Mouse (Mus musculus) midbrain, embryonic 14.5 days (tissue): ENCODE data around the gene Ap1b1. TPM values are rescaled to one million over a fixed set of nuclear protein-coding genes. Genes with fewer than 3 reads are reported as not detected.

Source experiments
- ATAC-seq: fragments of 200-750 bp; cut with Nextera tagmentation; 2 replicates; pipeline ENCODE4 v1.8.0; 2017; ENCODE audit warnings: moderate number of reproducible peaks, moderate library complexity; ENCODE audit not compliant: low FRiP score, low TSS enrichment
- DNase-seq: peaks from one replicate; pipeline ENCODE4 v3.0.0-alpha.2; 2015
- H3K27ac ChIP-seq: fragments of 300-500 bp; sonication (generic); replicated peaks from 2 replicates; pipeline ENCODE4 v1.5.1; 2014; ENCODE audit warnings: mild to moderate bottlenecking, low read depth, low read length, moderate library complexity
- H3K27me3 ChIP-seq: fragments of 300-500 bp; sonication (generic); 2 replicates; pipeline ENCODE4 v1.6.1; 2014; ENCODE audit warnings: low read length, control low read depth, mixed read lengths; ENCODE audit not compliant: control insufficient read depth, insufficient read depth
- H3K36me3 ChIP-seq: fragments of 300-500 bp; sonication (generic); 2 replicates; pipeline ENCODE4 v1.6.1; 2014; ENCODE audit warnings: low read length, control low read depth; ENCODE audit not compliant: control insufficient read depth, insufficient read depth
- H3K4me1 ChIP-seq: fragments of 300-500 bp; sonication (generic); 2 replicates; pipeline ENCODE4 v1.6.1; 2014; ENCODE audit warnings: mild to moderate bottlenecking, antibody characterized with exemption, low read length, control low read depth; ENCODE audit not compliant: control insufficient read depth, insufficient read depth
- H3K4me2 ChIP-seq: fragments of 300-500 bp; sonication (generic); 2 replicates; pipeline ENCODE4 v1.6.1; 2014; ENCODE audit warnings: mild to moderate bottlenecking, low read length, moderate library complexity
- H3K4me3 ChIP-seq: fragments of 300-500 bp; sonication (generic); replicated peaks from 2 replicates; pipeline ENCODE4 v1.5.1; 2014; ENCODE audit warnings: low read depth, low read length
- H3K9ac ChIP-seq: fragments of 300-500 bp; sonication (generic); replicated peaks from 2 replicates; pipeline ENCODE4 v1.6.1; 2014; ENCODE audit warnings: mild to moderate bottlenecking, low read length, moderate library complexity
- H3K9me3 ChIP-seq: fragments of 300-500 bp; sonication (generic); 2 replicates; pipeline ENCODE4 v1.6.1; 2016; ENCODE audit warnings: low read length, control low read depth, mixed read lengths; ENCODE audit not compliant: control insufficient read depth
- WGBS: fragments of 180-500 bp; shearing (Covaris S2); extraction: QIAGEN DNeasy Blood & Tissue Kit; methylation state at CpG from one replicate; pipeline ENCODE4 v1.1.7; 2014; 5-methylcytosine and 5-hydroxymethylcytosine counted together
- polyA plus RNA-seq: library from polyadenylated mRNA; unstranded; fragments of >200 nt; fragmentation: Nextera tagmentation; extraction: Ambion mirVana; gene quantifications from 2 replicates; pipeline ENCODE4 v1.2.1, GENCODE M21; 2014

Ap1b1 gene
- polyA plus RNA-seq, 1 experiment from 2014 or later: 96.5 TPM

DNA sequence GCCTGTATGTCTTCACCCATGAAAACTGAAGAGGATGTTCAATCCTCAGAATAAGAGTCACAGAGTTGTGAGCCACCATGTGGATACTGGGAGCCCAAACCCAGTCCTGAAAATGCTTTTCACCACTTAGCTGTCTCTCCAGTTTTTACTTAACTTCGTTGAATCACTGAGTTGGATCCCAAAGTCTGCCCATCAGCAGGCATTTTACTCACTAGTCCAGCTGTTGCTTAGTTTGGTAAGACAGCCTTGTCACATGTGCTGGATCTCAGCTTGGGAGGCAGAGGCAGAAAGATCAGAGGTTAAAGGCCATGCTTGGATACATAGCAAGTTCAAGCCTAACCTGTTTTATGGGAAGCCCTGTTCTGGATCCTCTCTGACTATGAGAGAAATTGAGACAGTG is 23.6 kb downstream of the Ap1b1 start:
- ATAC-seq: no peak
- WGBS: 98% methylated on average over 1 of the region's 1 CpGs

DNA sequence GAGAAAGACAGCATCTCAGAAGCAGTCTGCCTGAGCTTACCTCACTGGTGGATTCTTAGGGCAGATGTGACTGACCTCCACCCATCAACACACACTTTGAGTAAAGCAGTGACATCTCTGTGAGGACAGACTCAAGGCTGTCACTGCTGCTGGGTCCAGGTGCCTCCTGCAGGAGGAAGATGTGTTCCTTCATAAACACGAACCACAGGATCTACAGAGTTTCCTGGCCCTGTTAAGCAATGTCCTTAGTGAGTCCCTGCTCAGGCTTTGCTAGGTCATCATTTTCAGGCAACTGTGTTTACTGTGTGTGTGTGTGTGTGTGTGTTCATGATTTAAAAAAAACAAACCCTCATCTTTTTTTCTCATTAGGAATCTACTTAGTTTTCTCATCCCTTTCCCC is 24.9 kb downstream of the Ap1b1 start:
- DNase-seq (no peak), ATAC-seq (no peak)
- H3K9me3 ChIP-seq: no peaks in the 10 kb centered on the region
- WGBS: 94% methylated on average over 1 of the region's 1 CpGs
- H3K27ac ChIP-seq: no peak overlapping the region
- no peak overlapping the region for H3K9ac ChIP-seq
- H3K27me3 ChIP-seq: no peaks in the 10 kb centered on the region
- no peak overlapping the region for H3K4me2 ChIP-seq
- no peak overlapping the region for H3K4me3 ChIP-seq
- H3K4me1 ChIP-seq: no peaks in the 10 kb centered on the region
- peaks cover 58% of the 10 kb centered on the region for H3K36me3 ChIP-seq

More for the DNA sequence above, 23.6 kb downstream of the Ap1b1 start:
- H3K4me3 ChIP-seq: no peak overlapping the region
- no peak overlapping the region for H3K27ac ChIP-seq
- peaks cover 45% of the 10 kb centered on the region for H3K36me3 ChIP-seq
- H3K9me3 ChIP-seq: no peaks in the 10 kb centered on the region
- no peaks in the 10 kb centered on the region for H3K27me3 ChIP-seq
- H3K9ac ChIP-seq: no peak overlapping the region
- no peak for DNase-seq
- H3K4me1 ChIP-seq: no peaks in the 10 kb centered on the region
- H3K4me2 ChIP-seq: no peak overlapping the region

DNA sequence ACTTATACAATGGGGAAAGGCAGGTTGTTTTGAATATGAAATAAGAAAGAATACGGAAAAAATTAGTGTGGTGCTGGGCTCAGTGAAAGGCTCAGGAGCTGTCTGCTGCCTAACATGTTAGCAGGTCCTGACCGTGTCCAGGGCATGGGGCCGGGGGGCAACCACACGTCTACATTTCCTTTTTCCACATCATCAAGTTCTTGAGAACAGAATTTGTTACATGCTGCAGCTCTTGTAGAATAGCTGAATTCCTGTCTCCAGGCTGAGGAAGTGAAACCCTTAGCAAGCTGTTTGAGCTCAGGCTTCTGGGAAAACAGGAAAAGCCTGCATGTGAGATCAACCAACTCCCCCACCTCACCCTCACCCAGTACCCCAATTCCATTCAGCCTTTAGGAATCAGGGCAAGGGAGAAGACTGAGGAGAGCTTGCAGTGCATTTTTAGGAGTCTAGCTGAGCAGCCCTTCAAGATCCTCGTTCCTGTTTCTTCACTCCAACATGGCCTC is 25.6 kb downstream of the Ap1b1 start:
- no peak for ATAC-seq
- Histone ChIP-seq H3K36me3 (peaks cover 65% of the 10 kb centered on the region), H3K4me3 (no peak overlapping the region), H3K4me1 (no peaks in the 10 kb centered on the region), H3K27me3 (no peaks in the 10 kb centered on the region), H3K9ac (no peak overlapping the region), H3K9me3 (no peaks in the 10 kb centered on the region), H3K27ac (no peak overlapping the region), H3K4me2 (no peak overlapping the region)
- 89% methylated on average over 5 of the region's 5 CpGs for WGBS
- DNase-seq: no peak

DNA sequence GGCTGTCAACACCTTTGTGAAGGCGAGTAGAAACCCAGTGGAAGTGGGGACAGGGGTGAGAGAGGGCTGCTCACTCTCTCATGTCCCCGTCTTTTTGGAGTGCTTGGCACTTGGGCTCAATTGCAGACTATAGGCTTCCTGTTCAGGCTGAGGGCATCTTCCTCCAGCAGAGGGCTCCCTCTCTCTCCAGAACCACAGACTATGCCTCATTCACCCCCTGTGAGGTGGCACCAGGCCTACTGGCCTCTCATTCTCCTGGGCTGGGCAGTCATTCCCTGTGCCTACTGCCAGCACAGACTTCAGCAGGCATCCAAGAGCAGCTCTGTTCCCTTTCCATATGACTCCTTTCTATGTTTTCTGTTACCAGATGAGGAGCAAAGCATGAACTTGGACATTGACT is 29.1 kb downstream of the Ap1b1 start:
- H3K9me3 ChIP-seq: no peaks in the 10 kb centered on the region
- no peak overlapping the region for H3K4me2 ChIP-seq
- H3K27me3 ChIP-seq: no peaks in the 10 kb centered on the region
- DNase-seq (peak; percentile 54), ATAC-seq (no peak)
- H3K4me3 ChIP-seq: no peak overlapping the region
- 62% methylated on average over 2 of the region's 2 CpGs for WGBS
- no peak overlapping the region for H3K27ac ChIP-seq
- H3K36me3 ChIP-seq: peaks cover 92% of the 10 kb centered on the region
- no peak overlapping the region for H3K9ac ChIP-seq
- no peaks in the 10 kb centered on the region for H3K4me1 ChIP-seq

DNA sequence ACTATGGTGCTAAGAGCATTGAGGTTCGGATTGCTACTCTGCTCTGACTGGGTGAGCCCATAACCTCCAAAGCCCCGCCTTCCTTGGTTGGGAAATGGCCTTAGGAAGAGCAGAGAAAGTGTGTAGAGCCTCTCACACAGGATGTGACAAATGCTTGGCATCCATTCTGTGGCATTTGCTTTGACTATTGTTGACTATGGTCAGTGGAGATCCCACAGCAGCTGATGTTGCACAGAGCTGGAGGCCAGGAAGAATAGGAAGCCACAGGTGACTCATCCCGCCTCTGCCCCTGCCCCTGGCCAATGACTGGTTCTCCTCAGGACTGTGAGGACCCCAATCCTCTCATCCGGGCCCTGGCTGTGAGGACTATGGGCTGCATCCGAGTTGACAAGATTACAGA is 29.7 kb downstream of the Ap1b1 start:
- Histone ChIP-seq H3K9ac (no peak overlapping the region), H3K36me3 (peaks cover 92% of the 10 kb centered on the region)
- ATAC-seq: no peak

DNA sequence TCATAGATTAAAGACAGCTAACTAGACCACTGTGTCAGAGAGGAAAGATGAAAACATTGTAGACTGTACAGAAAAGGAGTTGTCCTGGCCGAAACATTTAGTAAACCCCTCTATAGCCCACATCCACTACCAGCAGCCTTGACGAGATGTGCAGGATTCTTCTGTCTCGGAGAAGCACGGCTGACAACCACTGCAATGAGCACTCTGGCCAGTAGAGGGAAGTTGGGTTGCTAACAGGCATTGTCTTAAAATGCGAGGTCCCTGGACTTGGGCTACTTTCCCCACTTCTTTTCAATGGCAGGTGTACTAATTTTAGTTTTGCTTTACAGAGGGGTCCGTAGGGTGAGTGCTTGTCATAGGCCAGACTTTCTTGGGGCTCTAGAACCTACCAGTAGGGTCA is 30.9 kb downstream of the Ap1b1 start:
- ATAC-seq (no peak), DNase-seq (peak; percentile 31)
- WGBS: 70% methylated on average over 6 of the region's 6 CpGs
- Histone ChIP-seq H3K36me3 (peaks cover 87% of the 10 kb centered on the region), H3K27ac (no peak overlapping the region), H3K27me3 (no peaks in the 10 kb centered on the region), H3K9ac (no peak overlapping the region), H3K4me1 (no peaks in the 10 kb centered on the region), H3K9me3 (no peaks in the 10 kb centered on the region), H3K4me2 (no peak overlapping the region), H3K4me3 (no peak overlapping the region)

More for the DNA sequence above, 29.7 kb downstream of the Ap1b1 start:
- DNase-seq: no peak
- no peak overlapping the region for H3K27ac ChIP-seq
- H3K27me3 ChIP-seq: no peaks in the 10 kb centered on the region
- no peaks in the 10 kb centered on the region for H3K9me3 ChIP-seq
- H3K4me1 ChIP-seq: no peaks in the 10 kb centered on the region
- whole genome bisulfite sequencing: 96% methylated on average over 5 of the region's 5 CpGs
- no peak overlapping the region for H3K4me2 ChIP-seq
- no peak overlapping the region for H3K4me3 ChIP-seq

DNA sequence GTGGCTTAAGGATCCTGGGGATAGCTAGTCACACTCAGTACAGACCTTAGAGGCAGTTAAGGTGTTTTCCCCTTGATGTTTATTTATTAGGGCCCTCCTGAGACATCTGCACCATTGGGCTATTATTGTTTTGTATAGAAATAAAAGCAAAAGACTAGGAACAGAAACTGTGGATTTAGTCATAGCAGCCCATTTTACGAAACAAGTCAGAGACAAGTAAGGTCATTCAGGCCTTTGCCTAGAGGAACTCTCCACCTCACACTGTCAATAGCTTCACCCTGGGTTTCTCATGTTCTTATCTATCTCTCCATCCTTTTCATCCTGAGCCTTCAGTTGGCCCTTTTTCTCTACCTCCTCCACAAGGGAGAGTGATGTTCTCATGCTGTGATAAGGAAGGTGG is 38.5 kb downstream of the Ap1b1 start:
- no peak overlapping the region for H3K9ac ChIP-seq
- no peaks in the 10 kb centered on the region for H3K4me1 ChIP-seq
- no peak overlapping the region for H3K4me3 ChIP-seq
- H3K36me3 ChIP-seq: peaks cover 88% of the 10 kb centered on the region
- DNase-seq (no peak), ATAC-seq (no peak)
- H3K27ac ChIP-seq: no peak overlapping the region
- H3K9me3 ChIP-seq: no peaks in the 10 kb centered on the region
- WGBS: 100% methylated on average over 1 of the region's 1 CpGs
- no peaks in the 10 kb centered on the region for H3K27me3 ChIP-seq
- no peak overlapping the region for H3K4me2 ChIP-seq

DNA sequence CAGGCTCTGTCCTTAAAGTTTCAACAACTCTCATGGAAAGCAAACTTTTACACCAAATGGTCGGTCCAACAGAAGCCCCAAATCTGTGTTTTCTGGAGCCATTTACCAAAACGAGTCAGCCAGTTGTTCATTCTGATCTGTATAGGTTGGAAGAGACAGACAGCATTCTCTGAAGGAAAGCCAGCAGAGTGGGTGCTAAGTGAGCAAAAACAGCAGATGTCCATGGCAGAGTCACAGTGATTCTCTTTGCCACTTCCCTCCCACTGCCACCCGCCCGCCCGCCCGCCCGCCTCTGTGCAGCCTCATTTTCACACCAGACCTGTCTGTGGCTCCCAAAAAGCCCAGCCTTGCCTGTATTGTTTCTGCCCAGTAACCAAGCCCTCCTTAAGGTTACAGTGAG is 41.6 kb downstream of the Ap1b1 start:
- Histone ChIP-seq H3K36me3 (peaks cover 99% of the 10 kb centered on the region), H3K27ac (no peak overlapping the region), H3K4me1 (no peaks in the 10 kb centered on the region), H3K4me3 (no peak overlapping the region), H3K4me2 (no peak overlapping the region), H3K9ac (no peak overlapping the region), H3K27me3 (no peaks in the 10 kb centered on the region), H3K9me3 (no peaks in the 10 kb centered on the region)
- no peak for ATAC-seq
- DNase-seq: no peak
- WGBS: 98% methylated on average over 7 of the region's 7 CpGs

DNA sequence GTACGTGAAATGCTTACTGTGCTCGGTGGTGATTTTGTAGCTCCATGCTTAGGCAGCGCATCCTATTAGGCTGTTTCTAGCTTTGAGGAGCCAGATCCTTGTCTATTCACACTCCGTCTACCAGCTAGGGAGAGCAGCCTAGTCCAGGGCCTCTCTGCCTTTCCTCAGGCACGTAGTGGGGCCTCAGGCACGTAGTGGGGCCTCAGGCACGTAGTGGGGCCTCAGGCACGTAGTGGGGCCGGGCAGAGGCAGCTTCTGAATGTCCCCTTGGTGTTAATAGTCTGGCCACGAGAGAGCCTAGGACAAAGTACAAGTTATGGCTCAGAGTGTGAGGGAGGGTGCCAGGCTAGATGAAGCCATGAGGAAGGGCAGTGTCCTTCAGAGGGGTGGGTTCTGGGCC is 46.1 kb downstream of the Ap1b1 start:
- no peaks in the 10 kb centered on the region for H3K9me3 ChIP-seq
- no peaks in the 10 kb centered on the region for H3K4me1 ChIP-seq
- ATAC-seq: no peak
- DNase-seq: no peak
- H3K36me3 ChIP-seq: peaks cover 99% of the 10 kb centered on the region
- no peak overlapping the region for H3K9ac ChIP-seq
- no peaks in the 10 kb centered on the region for H3K27me3 ChIP-seq
- H3K4me2 ChIP-seq: no peak overlapping the region
- WGBS: 94% methylated on average over 10 of the region's 10 CpGs
- H3K27ac ChIP-seq: no peak overlapping the region
- H3K4me3 ChIP-seq: no peak overlapping the region
